Mouse (Mus musculus): ENCODE measurements around the gene Cemip2. TPM values are rescaled to one million over a fixed set of nuclear protein-coding genes. Genes with fewer than 3 reads are reported as not detected.
"Not testable (repeated sequence)": the region's sequence is repeated elsewhere in the genome, so short reads cannot be mapped to it uniquely, and the experiment has no call there.

The Cemip2 gene
- polyA plus RNA-seq, 1 experiment from 2014 or later: 33.4 TPM

DNA sequence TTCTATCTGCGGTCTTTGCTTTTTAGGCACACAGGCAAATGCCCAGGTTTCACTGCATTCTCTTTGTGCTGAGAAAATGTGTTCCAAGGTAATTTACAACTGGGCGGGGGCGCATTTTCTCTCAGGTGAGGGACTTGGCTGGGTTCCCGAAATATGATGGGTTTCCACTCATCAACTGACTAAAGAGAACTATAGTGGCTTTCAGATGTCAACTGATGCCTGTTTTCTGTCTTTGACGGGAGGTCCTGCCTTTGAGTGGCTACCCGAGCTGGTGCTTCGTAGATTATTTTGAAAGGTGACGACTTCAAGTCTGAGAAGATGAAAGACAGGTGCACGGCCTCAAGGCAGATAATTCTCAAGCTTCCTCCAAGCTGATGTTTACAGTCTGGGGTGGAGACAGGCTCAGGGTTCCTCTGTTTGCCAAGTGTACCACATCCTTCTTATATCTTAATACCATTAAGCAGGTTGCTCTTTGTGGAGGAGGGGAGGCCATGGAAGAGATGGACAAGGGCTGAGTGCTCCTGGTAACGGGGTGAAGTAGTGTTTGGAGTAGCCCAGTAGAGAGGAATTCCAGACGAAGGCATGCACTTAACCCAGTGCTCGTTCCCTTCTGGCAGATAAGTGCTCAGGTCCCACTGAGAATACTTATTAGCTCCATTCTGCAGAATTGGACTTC is 80.8 kb downstream of the Cemip2 start:
- H3K4me1 ChIP-seq: peaks cover 5% of the 10 kb centered on the region
- no peak overlapping the region for H3K4me3 ChIP-seq
- no peaks in the 10 kb centered on the region for H3K9me3 ChIP-seq
- no peak overlapping the region for H3K9ac ChIP-seq
- WGBS: 61% methylated on average over 12 of the region's 12 CpGs
- H3K36me3 ChIP-seq: peaks cover 45% of the 10 kb centered on the region
- H3K27me3 ChIP-seq: no peaks in the 10 kb centered on the region
- no peak overlapping the region for H3K4me2 ChIP-seq
- no peak overlapping the region for H3K27ac ChIP-seq
- peak; percentile 28; the same call in 1 of the 2 replicates for ATAC-seq (ENCODE audit: insufficient number of reproducible peaks, insufficient read depth, low FRiP score, low TSS enrichment, low read depth)

DNA sequence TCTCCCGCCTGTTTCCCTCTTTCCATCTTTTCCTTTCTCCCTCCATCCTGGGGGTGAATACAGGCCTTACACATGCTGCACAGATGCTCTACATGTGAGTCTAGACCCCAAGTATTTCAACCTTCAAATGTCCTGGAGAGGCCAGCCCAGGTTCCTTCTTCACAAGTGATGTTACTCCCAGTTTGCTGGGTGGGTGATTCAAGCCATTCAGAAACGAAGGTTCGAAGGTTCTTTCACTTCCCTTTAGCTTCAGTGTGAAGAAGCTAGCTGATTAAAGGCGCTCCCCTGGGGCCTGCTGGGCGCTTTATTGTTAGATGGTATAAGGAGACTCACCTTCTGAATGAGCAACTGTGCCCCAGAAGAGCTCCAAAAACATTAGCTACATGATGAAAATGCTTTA is 82.0 kb downstream of the Cemip2 start:
- no peaks in the 10 kb centered on the region for H3K27me3 ChIP-seq
- WGBS: 80% methylated on average over 5 of the region's 5 CpGs
- no peak overlapping the region for H3K9ac ChIP-seq
- H3K27ac ChIP-seq: no peak overlapping the region
- H3K9me3 ChIP-seq: no peaks in the 10 kb centered on the region
- no peak overlapping the region for H3K4me3 ChIP-seq
- H3K4me1 ChIP-seq: peaks cover 5% of the 10 kb centered on the region
- no peak for ATAC-seq (ENCODE audit: insufficient number of reproducible peaks, insufficient read depth, low FRiP score, low TSS enrichment, low read depth)
- H3K4me2 ChIP-seq: no peak overlapping the region
- H3K36me3 ChIP-seq: peaks cover 33% of the 10 kb centered on the region

GRCm38 (mm10) chr19:21860894-21861293 is 82.8 kb downstream of the Cemip2 start:
- Histone ChIP-seq H3K9me3 (no peaks in the 10 kb centered on the region), H3K4me1 (peaks cover 5% of the 10 kb centered on the region), H3K4me3 (no peak overlapping the region), H3K4me2 (no peak overlapping the region), H3K27me3 (no peaks in the 10 kb centered on the region), H3K27ac (no peak overlapping the region), H3K36me3 (peaks cover 27% of the 10 kb centered on the region), H3K9ac (no peak overlapping the region)
- WGBS: 74% methylated on average over 6 of the region's 6 CpGs
- ATAC-seq (ENCODE audit: insufficient number of reproducible peaks, insufficient read depth, low FRiP score, low TSS enrichment, low read depth): no peak

- Histone ChIP-seq H3K4me3 (no peak overlapping the region), H3K27me3 (no peaks in the 10 kb centered on the region), H3K4me2 (no peak overlapping the region), H3K36me3 (peaks cover 12% of the 10 kb centered on the region), H3K9me3 (no peaks in the 10 kb centered on the region), H3K4me1 (peaks cover 5% of the 10 kb centered on the region), H3K9ac (no peak overlapping the region), H3K27ac (no peak overlapping the region; the same call in 1 of the 2 replicates)
- WGBS: 76% methylated on average over 5 of the region's 5 CpGs
- no peak for ATAC-seq (ENCODE audit: insufficient number of reproducible peaks, insufficient read depth, low FRiP score, low TSS enrichment, low read depth)
Measured at GRCm38 (mm10) chr19:21862289-21862990, 84.3 kb downstream of the Cemip2 start.

DNA sequence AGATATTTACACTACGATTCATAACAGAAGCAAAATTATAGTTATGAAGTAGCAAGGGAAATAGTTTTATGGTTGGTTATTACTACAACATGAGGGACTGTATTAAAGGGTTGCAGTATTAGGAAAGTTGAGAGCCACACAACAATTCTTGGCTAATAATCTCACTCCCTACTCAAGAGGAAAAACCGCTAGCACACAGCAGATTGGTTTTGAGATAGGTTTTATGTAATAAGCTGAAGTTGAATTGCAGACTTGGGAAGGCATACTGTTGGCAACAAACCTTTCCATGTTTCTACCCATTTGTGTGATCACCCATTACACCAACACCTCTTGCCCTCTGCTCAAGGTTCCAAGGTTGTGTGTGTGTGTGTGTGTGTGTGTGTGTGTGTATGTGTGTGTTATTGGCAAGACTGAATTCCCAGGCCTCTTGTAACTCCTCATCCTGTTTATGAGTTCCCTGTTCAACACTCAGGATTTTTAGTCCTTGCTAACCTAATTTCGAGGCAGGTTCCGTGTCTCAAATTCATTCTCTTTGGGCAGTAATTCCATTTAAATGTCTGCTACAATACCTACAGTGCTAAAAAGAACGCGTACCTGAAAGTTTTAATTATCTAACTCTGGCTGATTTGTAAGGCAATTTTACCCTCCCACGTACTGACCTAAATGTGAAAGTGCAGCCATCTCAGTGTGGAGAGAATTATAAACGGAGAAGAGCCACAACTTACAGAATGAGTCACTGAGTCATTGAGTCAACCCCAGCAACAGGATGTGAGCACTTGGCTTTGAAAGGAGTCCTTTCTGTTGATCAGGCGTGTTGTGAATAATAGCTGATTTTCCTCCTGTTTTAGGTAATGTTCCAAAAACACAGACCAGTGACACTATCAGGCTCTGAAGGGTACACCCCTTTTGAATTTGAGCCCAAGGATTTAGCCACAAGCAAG is 85.1 kb downstream of the Cemip2 start:
- Histone ChIP-seq H3K9me3 (no peaks in the 10 kb centered on the region), H3K4me1 (peaks cover 5% of the 10 kb centered on the region), H3K4me2 (no peak overlapping the region), H3K27ac (0 out of 2 replicates have a peak overlapping the region, but pooled peaks have one; percentile 11), H3K9ac (no peak overlapping the region), H3K4me3 (no peak overlapping the region), H3K36me3 (peaks cover 9% of the 10 kb centered on the region), H3K27me3 (no peaks in the 10 kb centered on the region)
- no peak for ATAC-seq (ENCODE audit: insufficient number of reproducible peaks, insufficient read depth, low FRiP score, low TSS enrichment, low read depth)
- 81% methylated on average over 9 of the region's 9 CpGs for WGBS

DNA sequence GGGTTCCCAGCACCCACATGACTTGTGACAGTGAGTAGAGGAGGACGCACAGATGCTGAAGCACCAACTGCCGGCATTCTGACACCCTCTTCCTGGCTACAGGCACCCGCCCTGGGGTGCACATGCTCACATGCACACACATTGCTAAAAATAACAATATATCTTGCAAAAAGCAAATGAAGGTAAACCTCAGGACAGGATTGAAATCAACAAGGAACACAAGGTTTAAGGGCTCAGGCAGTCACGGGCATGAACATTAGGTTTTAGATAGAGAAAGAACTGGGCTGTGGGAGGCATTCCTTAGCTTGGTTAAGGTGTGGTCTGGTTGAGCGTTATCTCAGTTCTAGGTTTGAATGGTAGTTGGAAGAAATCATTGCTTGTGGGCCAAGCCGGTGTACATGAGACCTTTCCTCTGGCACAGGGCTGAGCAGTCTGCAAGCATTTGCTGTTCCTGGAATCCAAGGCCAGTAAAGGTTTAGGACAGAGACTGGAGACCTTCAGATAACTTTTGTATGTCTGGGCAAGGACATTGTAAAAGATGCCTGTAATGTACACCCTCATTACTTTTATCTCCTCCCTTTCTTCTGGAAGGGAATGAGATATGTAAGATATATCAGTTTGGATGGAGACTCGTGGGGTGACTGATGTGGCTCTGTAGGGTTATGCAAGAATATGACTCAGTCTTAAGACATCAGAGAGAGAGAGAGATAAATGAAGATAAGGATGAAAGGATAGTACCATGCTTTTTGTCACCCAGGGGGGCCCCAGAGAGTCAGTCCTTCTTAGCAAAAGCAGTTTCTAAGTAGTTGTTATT is 87.3 kb downstream of the Cemip2 start:
- Histone ChIP-seq H3K4me1 (peaks cover 5% of the 10 kb centered on the region), H3K36me3 (no peaks in the 10 kb centered on the region), H3K4me2 (no peak overlapping the region), H3K9ac (no peak overlapping the region), H3K27ac (no peak overlapping the region), H3K27me3 (no peaks in the 10 kb centered on the region), H3K4me3 (no peak overlapping the region), H3K9me3 (no peaks in the 10 kb centered on the region)
- no peak for ATAC-seq (ENCODE audit: insufficient number of reproducible peaks, insufficient read depth, low FRiP score, low TSS enrichment, low read depth)
- 81% methylated on average over 7 of the region's 7 CpGs for WGBS

DNA sequence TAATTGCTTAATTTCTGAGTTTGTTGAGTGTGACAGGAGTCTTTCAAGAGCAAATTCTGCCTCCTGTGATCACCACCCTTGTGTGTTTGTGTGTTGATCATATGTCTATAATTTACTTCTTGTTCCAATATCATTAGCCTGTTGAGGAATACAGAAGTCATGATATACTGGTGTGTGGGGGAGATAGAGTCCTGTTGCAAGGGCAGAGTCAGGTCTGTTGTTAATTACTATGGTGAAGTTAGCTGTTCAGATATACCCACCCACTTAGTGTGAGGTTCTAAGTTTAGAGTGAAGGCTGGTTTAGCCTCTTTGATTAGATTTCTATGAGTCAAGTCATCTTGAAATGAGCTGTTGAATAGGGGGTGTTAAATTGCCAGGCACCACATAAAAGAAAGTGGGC is 88.0 kb downstream of the Cemip2 start:
- Histone ChIP-seq H3K9ac (no peak overlapping the region), H3K4me3 (no peak overlapping the region), H3K27ac (no peak overlapping the region), H3K27me3 (no peaks in the 10 kb centered on the region), H3K4me2 (no peak overlapping the region), H3K36me3 (no peaks in the 10 kb centered on the region), H3K9me3 (no peaks in the 10 kb centered on the region), H3K4me1 (peaks cover 1% of the 10 kb centered on the region)
- ATAC-seq (ENCODE audit: insufficient number of reproducible peaks, insufficient read depth, low FRiP score, low TSS enrichment, low read depth): no peak

DNA sequence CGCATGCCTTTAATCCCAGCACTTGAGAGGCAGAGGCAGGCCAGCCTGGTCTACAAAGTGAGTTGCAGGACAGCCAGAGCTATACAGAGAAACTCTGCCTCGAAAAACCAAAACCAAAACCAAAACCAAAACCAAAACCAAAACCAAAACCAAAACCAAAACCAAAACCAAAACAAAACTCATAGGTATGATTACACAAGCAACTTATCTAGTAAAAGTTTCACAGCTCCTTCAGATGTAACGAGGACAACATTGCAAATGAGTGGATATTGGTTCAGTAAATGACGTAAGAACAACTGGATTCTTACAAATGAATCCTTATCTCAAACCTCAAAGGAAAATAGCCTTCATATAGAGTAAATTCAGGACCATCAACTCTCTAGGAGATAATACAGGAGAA is 88.6 kb downstream of the Cemip2 start:
- WGBS: 81% methylated on average over 4 of the region's 4 CpGs

DNA sequence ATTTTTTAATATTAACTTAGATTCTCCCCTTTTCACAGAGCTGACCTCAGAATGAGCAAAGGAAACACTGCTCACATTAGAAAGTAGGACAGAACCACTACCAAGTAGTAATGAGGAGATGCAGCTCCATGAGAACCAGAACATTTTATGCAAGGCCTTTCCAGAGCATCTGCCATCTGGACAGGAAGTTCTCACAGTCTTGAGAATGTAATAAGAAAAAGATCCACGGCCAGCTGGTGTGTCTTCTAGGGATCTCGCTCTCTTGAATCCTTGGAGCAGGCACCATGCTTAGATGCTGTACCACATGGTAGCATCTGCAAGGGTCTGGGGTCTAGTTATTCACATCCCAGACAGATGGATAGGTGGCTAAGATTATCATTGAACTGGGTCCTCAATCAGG is 90.3 kb downstream of the Cemip2 start:
- H3K9ac ChIP-seq: no peak overlapping the region
- no peaks in the 10 kb centered on the region for H3K4me1 ChIP-seq
- H3K4me3 ChIP-seq: no peak overlapping the region
- H3K36me3 ChIP-seq: no peaks in the 10 kb centered on the region
- H3K9me3 ChIP-seq: no peaks in the 10 kb centered on the region
- 77% methylated on average over 2 of the region's 2 CpGs for WGBS
- H3K27ac ChIP-seq: no peak overlapping the region
- ATAC-seq (ENCODE audit: insufficient number of reproducible peaks, insufficient read depth, low FRiP score, low TSS enrichment, low read depth): no peak
- H3K4me2 ChIP-seq: no peak overlapping the region
- H3K27me3 ChIP-seq: no peaks in the 10 kb centered on the region

More for the DNA sequence above, 88.6 kb downstream of the Cemip2 start:
- H3K4me2 ChIP-seq; H3K27ac ChIP-seq; H3K4me1 ChIP-seq; H3K27me3 ChIP-seq; H3K4me3 ChIP-seq; ATAC-seq (ENCODE audit: insufficient number of reproducible peaks, insufficient read depth, low FRiP score, low TSS enrichment, low read depth); H3K9ac ChIP-seq; H3K36me3 ChIP-seq; H3K9me3 ChIP-seq: not testable (repeated sequence)

- H3K4me2 ChIP-seq: peak overlapping the region; percentile 3; the same call in 1 of the 2 replicates
- WGBS: 10% methylated on average over 8 of the region's 8 CpGs
- H3K4me1 ChIP-seq: peaks cover 12% of the 10 kb centered on the region
- H3K4me3 ChIP-seq: no peak overlapping the region
- H3K27ac ChIP-seq: peak overlapping the region; percentile 52
- ATAC-seq (ENCODE audit: insufficient number of reproducible peaks, insufficient read depth, low FRiP score, low TSS enrichment, low read depth): no peak
- no peaks in the 10 kb centered on the region for H3K36me3 ChIP-seq
- H3K9ac ChIP-seq: no peak overlapping the region
- no peaks in the 10 kb centered on the region for H3K27me3 ChIP-seq
- no peaks in the 10 kb centered on the region for H3K9me3 ChIP-seq
Measured at GRCm38 (mm10) chr19:21882110-21882940, 104.2 kb downstream of the Cemip2 start.
